Mouse (Mus musculus): ENCODE results near the gene Naa80. TPM values are rescaled to one million over a fixed set of nuclear protein-coding genes. Genes with fewer than 3 reads are reported as not detected.

The Naa80 gene
- total RNA-seq, 1 experiment from 2014 or later, result 8.0 TPM

GRCm38 (mm10) chr9:107607036-107607435 lies 28.3 kb downstream of the Naa80 start:
- no peak for ATAC-seq (ENCODE audit: extremely low read depth, insufficient number of reproducible peaks, low FRiP score, poor library complexity, severe bottlenecking)

- ATAC-seq (ENCODE audit: extremely low read depth, insufficient number of reproducible peaks, low FRiP score, poor library complexity, severe bottlenecking), result no peak
These were observed 29.1 kb downstream of the Naa80 start for GRCm38 (mm10) chr9:107607653-107608245.

- ATAC-seq (ENCODE audit: extremely low read depth, insufficient number of reproducible peaks, low FRiP score, poor library complexity, severe bottlenecking), result no peak
These were observed 30.2 kb downstream of the Naa80 start, which contains the start of gene Sema3b for GRCm38 (mm10) chr9:107608741-107609432. TSS of gene Sema3b (minus strand) at chr9:107609229.

- no peak for ATAC-seq (ENCODE audit: extremely low read depth, insufficient number of reproducible peaks, low FRiP score, poor library complexity, severe bottlenecking)
These were observed 30.7 kb downstream of the Naa80 start for GRCm38 (mm10) chr9:107609433-107609830.

- ATAC-seq (ENCODE audit: extremely low read depth, insufficient number of reproducible peaks, low FRiP score, poor library complexity, severe bottlenecking), result no peak
These were observed 32.9 kb downstream of the Naa80 start for GRCm38 (mm10) chr9:107611456-107612190.

- peak; percentile 81 for ATAC-seq (ENCODE audit: extremely low read depth, insufficient number of reproducible peaks, low FRiP score, poor library complexity, severe bottlenecking)
These were observed 33.7 kb downstream of the Naa80 start for GRCm38 (mm10) chr9:107612191-107612944.

GRCm38 (mm10) chr9:107612945-107613569 lies 34.4 kb downstream of the Naa80 start:
- no peak for ATAC-seq (ENCODE audit: extremely low read depth, insufficient number of reproducible peaks, low FRiP score, poor library complexity, severe bottlenecking)

GRCm38 (mm10) chr9:107615035-107615434 lies 36.3 kb downstream of the Naa80 start:
- ATAC-seq (ENCODE audit: extremely low read depth, insufficient number of reproducible peaks, low FRiP score, poor library complexity, severe bottlenecking), result no peak

- no peak for ATAC-seq (ENCODE audit: extremely low read depth, insufficient number of reproducible peaks, low FRiP score, poor library complexity, severe bottlenecking)
These were observed 38.8 kb downstream of the Naa80 start for GRCm38 (mm10) chr9:107617461-107617860.

- ATAC-seq (ENCODE audit: extremely low read depth, insufficient number of reproducible peaks, low FRiP score, poor library complexity, severe bottlenecking), result no peak
These were observed 39.4 kb downstream of the Naa80 start for GRCm38 (mm10) chr9:107618098-107618497.

GRCm38 (mm10) chr9:107618778-107619545 lies 40.3 kb downstream of the Naa80 start:
- ATAC-seq (ENCODE audit: extremely low read depth, insufficient number of reproducible peaks, low FRiP score, poor library complexity, severe bottlenecking), result no peak

GRCm38 (mm10) chr9:107619546-107619879 lies 40.8 kb downstream of the Naa80 start:
- no peak for ATAC-seq (ENCODE audit: extremely low read depth, insufficient number of reproducible peaks, low FRiP score, poor library complexity, severe bottlenecking)

- ATAC-seq (ENCODE audit: extremely low read depth, insufficient number of reproducible peaks, low FRiP score, poor library complexity, severe bottlenecking), result no peak
These were observed 42.3 kb downstream of the Naa80 start for GRCm38 (mm10) chr9:107620954-107621353.

GRCm38 (mm10) chr9:107624539-107624938 lies 45.9 kb downstream of the Naa80 start:
- peak; percentile 50 for ATAC-seq (ENCODE audit: extremely low read depth, insufficient number of reproducible peaks, low FRiP score, poor library complexity, severe bottlenecking)

GRCm38 (mm10) chr9:107624951-107625350 lies 46.3 kb downstream of the Naa80 start:
- ATAC-seq (ENCODE audit: extremely low read depth, insufficient number of reproducible peaks, low FRiP score, poor library complexity, severe bottlenecking), result no peak

GRCm38 (mm10) chr9:107625351-107626128 lies 46.9 kb downstream of the Naa80 start:
- ATAC-seq (ENCODE audit: extremely low read depth, insufficient number of reproducible peaks, low FRiP score, poor library complexity, severe bottlenecking), result no peak

GRCm38 (mm10) chr9:107626158-107626843 lies 47.6 kb downstream of the Naa80 start:
- ATAC-seq (ENCODE audit: extremely low read depth, insufficient number of reproducible peaks, low FRiP score, poor library complexity, severe bottlenecking), result no peak
